Mouse (Mus musculus): Measurements from ENCODE around the gene Hexim2. TPM values are rescaled to one million over a fixed set of nuclear protein-coding genes. Genes with fewer than 3 reads are reported as not detected.

The Hexim2 gene
- polyA plus RNA-seq, 1 experiment: 18.7 TPM

- peak; percentile 72 for DNase-seq (ENCODE audit: low read depth)
- TF ChIP-seq CTCF (IDR thresholded peaks at IDR 0.05; ENCODE audit: borderline replicate concordance, extremely low read depth, insufficient read depth, insufficient read length) (no peak), POLR2A (IDR thresholded peaks at IDR 0.05; ENCODE audit: borderline replicate concordance, extremely low read depth, insufficient read depth, insufficient read length, poor library complexity, severe bottlenecking) (no peak)
Measured at GRCm38 (mm10) chr11:103101481-103101865, 30.8 kb upstream of the Hexim2 start, which contains the start of the genes Plcd3 and Acbd4. Plcd3 (minus strand) TSS chr11:103101658. Acbd4 (plus strand) TSS chr11:103101682.

- peak; percentile 62 for DNase-seq (ENCODE audit: low read depth)
- TF ChIP-seq POLR2A (IDR thresholded peaks at IDR 0.05; ENCODE audit: borderline replicate concordance, extremely low read depth, insufficient read depth, insufficient read length, poor library complexity, severe bottlenecking): no peak
- no peak for TF ChIP-seq CTCF (IDR thresholded peaks at IDR 0.05; ENCODE audit: borderline replicate concordance, extremely low read depth, insufficient read depth, insufficient read length)
Measured at GRCm38 (mm10) chr11:103101866-103102501, 30.2 kb upstream of the Hexim2 start.

GRCm38 (mm10) chr11:103102725-103103349 lies 29.4 kb upstream of the Hexim2 start:
- peak; percentile 95 for DNase-seq (ENCODE audit: low read depth)
- TF ChIP-seq CTCF (IDR thresholded peaks at IDR 0.05; ENCODE audit: borderline replicate concordance, extremely low read depth, insufficient read depth, insufficient read length) (peak; percentile 100), POLR2A (IDR thresholded peaks at IDR 0.05; ENCODE audit: borderline replicate concordance, extremely low read depth, insufficient read depth, insufficient read length, poor library complexity, severe bottlenecking) (no peak)

GRCm38 (mm10) chr11:103103621-103104020 lies 28.6 kb upstream of the Hexim2 start:
- no peak for DNase-seq (ENCODE audit: low read depth)
- no peak for TF ChIP-seq POLR2A (IDR thresholded peaks at IDR 0.05; ENCODE audit: borderline replicate concordance, extremely low read depth, insufficient read depth, insufficient read length, poor library complexity, severe bottlenecking)
- no peak for TF ChIP-seq CTCF (IDR thresholded peaks at IDR 0.05; ENCODE audit: borderline replicate concordance, extremely low read depth, insufficient read depth, insufficient read length)

GRCm38 (mm10) chr11:103104469-103104868 lies 27.8 kb upstream of the Hexim2 start:
- DNase-seq (ENCODE audit: low read depth): no peak

GRCm38 (mm10) chr11:103105180-103105725 lies 27.0 kb upstream of the Hexim2 start:
- no peak for DNase-seq (ENCODE audit: low read depth)
- TF ChIP-seq CTCF (IDR thresholded peaks at IDR 0.05; ENCODE audit: borderline replicate concordance, extremely low read depth, insufficient read depth, insufficient read length): no peak
- TF ChIP-seq POLR2A (IDR thresholded peaks at IDR 0.05; ENCODE audit: borderline replicate concordance, extremely low read depth, insufficient read depth, insufficient read length, poor library complexity, severe bottlenecking): no peak

More at GRCm38 (mm10) chr11:103104469-103104868, 27.8 kb upstream of the Hexim2 start:
- no peak for TF ChIP-seq POLR2A (IDR thresholded peaks at IDR 0.05; ENCODE audit: borderline replicate concordance, extremely low read depth, insufficient read depth, insufficient read length, poor library complexity, severe bottlenecking)
- TF ChIP-seq CTCF (IDR thresholded peaks at IDR 0.05; ENCODE audit: borderline replicate concordance, extremely low read depth, insufficient read depth, insufficient read length): no peak

GRCm38 (mm10) chr11:103105810-103106209 lies 26.4 kb upstream of the Hexim2 start:
- TF ChIP-seq CTCF (IDR thresholded peaks at IDR 0.05; ENCODE audit: borderline replicate concordance, extremely low read depth, insufficient read depth, insufficient read length): no peak
- TF ChIP-seq POLR2A (IDR thresholded peaks at IDR 0.05; ENCODE audit: borderline replicate concordance, extremely low read depth, insufficient read depth, insufficient read length, poor library complexity, severe bottlenecking): no peak
- no peak for DNase-seq (ENCODE audit: low read depth)

GRCm38 (mm10) chr11:103106386-103106785 lies 25.8 kb upstream of the Hexim2 start:
- TF ChIP-seq CTCF (IDR thresholded peaks at IDR 0.05; ENCODE audit: borderline replicate concordance, extremely low read depth, insufficient read depth, insufficient read length): no peak
- no peak for DNase-seq (ENCODE audit: low read depth)

GRCm38 (mm10) chr11:103111301-103111700 lies 20.9 kb upstream of the Hexim2 start:
- DNase-seq (ENCODE audit: low read depth): no peak
- TF ChIP-seq POLR2A (IDR thresholded peaks at IDR 0.05; ENCODE audit: borderline replicate concordance, extremely low read depth, insufficient read depth, insufficient read length, poor library complexity, severe bottlenecking): no peak
- no peak for TF ChIP-seq CTCF (IDR thresholded peaks at IDR 0.05; ENCODE audit: borderline replicate concordance, extremely low read depth, insufficient read depth, insufficient read length)

GRCm38 (mm10) chr11:103111881-103112551 lies 20.2 kb upstream of the Hexim2 start:
- DNase-seq (ENCODE audit: low read depth): peak; percentile 49
- TF ChIP-seq POLR2A (IDR thresholded peaks at IDR 0.05; ENCODE audit: borderline replicate concordance, extremely low read depth, insufficient read depth, insufficient read length, poor library complexity, severe bottlenecking) (no peak), CTCF (IDR thresholded peaks at IDR 0.05; ENCODE audit: borderline replicate concordance, extremely low read depth, insufficient read depth, insufficient read length) (no peak)

- no peak for TF ChIP-seq CTCF (IDR thresholded peaks at IDR 0.05; ENCODE audit: borderline replicate concordance, extremely low read depth, insufficient read depth, insufficient read length)
- no peak for DNase-seq (ENCODE audit: low read depth)
Measured at GRCm38 (mm10) chr11:103112552-103112912, 19.7 kb upstream of the Hexim2 start.

All from brain, embryonic 14.5 days (tissue).